ENCODE assay signal across 8 mouse cellular contexts in genomic region chr2:38931851-38932667, GRCm38 (mm10). TPM values are rescaled to one million over a fixed set of nuclear protein-coding genes. Genes with fewer than 3 reads are reported as not detected.
DNase-seq lines count a peak whose midpoint lies in the region; ATAC-seq and TF ChIP-seq lines count a peak whose summit lies in the region.

TSS of gene Olfml2a (plus strand) at chr2:38931978.

- TF ChIP-seq CTCF in brain, embryonic 14.5 days (IDR thresholded peaks at IDR 0.05; ENCODE audit: borderline replicate concordance, extremely low read depth, insufficient read depth, insufficient read length) = peak; percentile 51
- peak; percentile 71 for TF ChIP-seq CTCF in liver, postnatal 0 days (IDR thresholded peaks at IDR 0.05; ENCODE audit: low read depth)
- peak; percentile 57; the same call in 1 of the 2 replicates for TF ChIP-seq CTCF in testis, adult 2 months (IDR thresholded peaks at IDR 0.05; ENCODE audit: control insufficient read depth, insufficient read depth, insufficient replicate concordance, low read depth, low read length)

- 7% methylated on average over 31 of the region's 32 CpGs for WGBS in heart, embryonic 16.5 days
- 8% methylated on average over 31 of the region's 32 CpGs for WGBS in liver, postnatal 0 days (ENCODE audit: insufficient replicate concordance)
- WGBS in neural tube, embryonic 13.5 days = 7% methylated on average over 32 of the region's 32 CpGs

- no peak for TF ChIP-seq EP300 in liver, postnatal 0 days (IDR thresholded peaks at IDR 0.05; ENCODE audit: low read depth)

- no peak for TF ChIP-seq POLR2A in brain, embryonic 14.5 days (IDR thresholded peaks at IDR 0.05; ENCODE audit: borderline replicate concordance, extremely low read depth, insufficient read depth, insufficient read length, poor library complexity, severe bottlenecking)
- no peak for TF ChIP-seq POLR2A in testis, adult 2 months (IDR thresholded peaks at IDR 0.05; ENCODE audit: control insufficient read depth, low read depth, low read length)

- ATAC-seq in erythroid progenitor cell, adult 5-6 weeks (replicated peaks; ENCODE audit: low FRiP score, poor library complexity, severe bottlenecking) = peak; percentile 40
- peak; percentile 65 for ATAC-seq in heart, embryonic 16.5 days (replicated peaks; ENCODE audit: extremely low read depth, insufficient read depth, low FRiP score)
- ATAC-seq in liver, postnatal 0 days = peak; percentile 64
- peak; percentile 55 for ATAC-seq in neural tube, embryonic 13.5 days (ENCODE audit: low read depth)

- no peak within 1 kb of the TSS for H3K27ac ChIP-seq in heart, embryonic 16.5 days (ENCODE audit: low read length)
- no peak within 1 kb of the TSS for H3K27ac ChIP-seq in liver, postnatal 0 days (ENCODE audit: low read depth)
- H3K27ac ChIP-seq in neural tube, embryonic 13.5 days (replicated peaks) = 0 out of 2 replicates have a peak within 1 kb of the TSS, but pooled peaks have one; percentile 5
- H3K27ac ChIP-seq in testis, adult 2 months (ENCODE audit: control insufficient read depth, insufficient read depth, low read depth, low read length) = no peak within 1 kb of the TSS

- H3K27me3 ChIP-seq in heart, embryonic 16.5 days (ENCODE audit: control insufficient read depth, insufficient read depth, low read length) = peaks cover 2% of the 10 kb centered on the region; the same call in 1 of the 2 replicates
- peaks cover 13% of the 10 kb centered on the region; the same call in 1 of the 2 replicates for H3K27me3 ChIP-seq in liver, postnatal 0 days (ENCODE audit: insufficient read depth, low read length)
- no peaks in the 10 kb centered on the region for H3K27me3 ChIP-seq in neural tube, embryonic 13.5 days
- no peaks in the 10 kb centered on the region for H3K27me3 ChIP-seq in testis, adult 2 months (ENCODE audit: control insufficient read depth, insufficient read depth, low read length)

- H3K4me2 ChIP-seq in heart, embryonic 16.5 days (ENCODE audit: low read depth, low read length) = peak within 1 kb of the TSS; percentile 91
- peak within 1 kb of the TSS; percentile 81 for H3K4me2 ChIP-seq in liver, postnatal 0 days (ENCODE audit: low read depth, low read length)
- H3K4me2 ChIP-seq in neural tube, embryonic 13.5 days = peak within 1 kb of the TSS; percentile 80

- peak within 1 kb of the TSS; percentile 72 for H3K9ac ChIP-seq in heart, embryonic 16.5 days (ENCODE audit: low read length)
- H3K9ac ChIP-seq in liver, postnatal 0 days (replicated peaks) = peak within 1 kb of the TSS; percentile 22; the same call in 1 of the 2 replicates
- peak within 1 kb of the TSS; percentile 70 for H3K9ac ChIP-seq in neural tube, embryonic 13.5 days

- H3K4me1 ChIP-seq in heart, embryonic 16.5 days (ENCODE audit: control insufficient read depth, insufficient read depth, low read length) = peaks cover 27% of the 10 kb centered on the region
- H3K4me1 ChIP-seq in liver, postnatal 0 days (ENCODE audit: insufficient read depth) = peaks cover 11% of the 10 kb centered on the region
- H3K4me1 ChIP-seq in neural tube, embryonic 13.5 days (replicated peaks) = peaks cover 27% of the 10 kb centered on the region
- H3K4me1 ChIP-seq in testis, adult 2 months (ENCODE audit: control insufficient read depth, insufficient read depth, low read length) = peaks cover 15% of the 10 kb centered on the region

- no peaks in the 10 kb centered on the region for H3K36me3 ChIP-seq in heart, embryonic 16.5 days (ENCODE audit: control insufficient read depth, insufficient read depth)
- H3K36me3 ChIP-seq in liver, postnatal 0 days (replicated peaks; ENCODE audit: insufficient read depth, low read length) = no peaks in the 10 kb centered on the region
- H3K36me3 ChIP-seq in neural tube, embryonic 13.5 days = no peaks in the 10 kb centered on the region
- H3K36me3 ChIP-seq in testis, adult 2 months (ENCODE audit: control insufficient read depth, insufficient read depth, low read length) = no peaks in the 10 kb centered on the region

- peak within 1 kb of the TSS; percentile 53 for H3K4me3 ChIP-seq in heart, embryonic 16.5 days (ENCODE audit: low read length)
- peak within 1 kb of the TSS; percentile 51 for H3K4me3 ChIP-seq in liver, postnatal 0 days (ENCODE audit: low read depth, low read length)
- peak within 1 kb of the TSS; percentile 45 for H3K4me3 ChIP-seq in neural tube, embryonic 13.5 days
- H3K4me3 ChIP-seq in testis, adult 2 months (ENCODE audit: control insufficient read depth, low read depth, low read length) = peak within 1 kb of the TSS; percentile 83

- no peaks in the 10 kb centered on the region for H3K9me3 ChIP-seq in heart, embryonic 16.5 days (replicated peaks; ENCODE audit: control insufficient read depth, low read length)
- H3K9me3 ChIP-seq in liver, postnatal 0 days (ENCODE audit: low read length) = no peaks in the 10 kb centered on the region
- no peaks in the 10 kb centered on the region for H3K9me3 ChIP-seq in neural tube, embryonic 13.5 days

- peak; percentile 79 for DNase-seq in CD4-positive, CD25-positive, alpha-beta regulatory T cell, adult 2 months (ENCODE audit: low read depth, low spot score)
- peak; percentile 74 for DNase-seq in brain, embryonic 14.5 days (ENCODE audit: low read depth)
- DNase-seq in kidney, postnatal 10 days = peak; percentile 82
- peak; percentile 79 for DNase-seq in liver, postnatal 0 days

RNA-seq across cellular contexts. Expression of gene Olfml2a, which starts in this region (rescaled TPM):
- polyA plus RNA-seq in brain, embryonic 14.5 days (2012; rRNA removed) = 2.0 and 5.6 TPM in 2 replicates
- 1.8 TPM in 1 of 2 replicates, not detected in the other for total RNA-seq in erythroid progenitor cell, adult 5-6 weeks (2015; ENCODE audit: low replicate concordance)
- total RNA-seq in erythroid progenitor cell, adult 5-6 weeks (2017; ENCODE audit: low replicate concordance) = not detected in 2 replicates
- 6.7 and 8.1 TPM in 2 replicates for polyA plus RNA-seq in heart, embryonic 16.5 days (2015; fragmentation: Nextera tagmentation; extraction: Ambion mirVana)
- polyA plus RNA-seq in liver, postnatal 0 days (2015; fragmentation: Nextera tagmentation; extraction: Ambion mirVana) = 0.06 and 0.12 TPM in 2 replicates
- 10.3 and 14.6 TPM in 2 replicates for polyA plus RNA-seq in neural tube, embryonic 13.5 days (2015; fragmentation: Nextera tagmentation; extraction: Ambion mirVana)
- 1.3 and 1.6 TPM in 2 replicates for polyA plus RNA-seq in testis, adult 2 months (2012; rRNA removed)

Comparison
In these comparisons a context has a peak if more than half of its experiments do, and no peak if none do; other contexts are left out.
1. Peak in DNase-seq, ATAC-seq, H3K4me3 ChIP-seq, H3K9ac ChIP-seq and H3K4me2 ChIP-seq in liver, postnatal 0 days; RNA of the gene not detected or under 1 TPM.
2. H3K9ac ChIP-seq: peak in every context shown above with its lines; median percentile 72 in heart, embryonic 16.5 days; 70 in neural tube, embryonic 13.5 days; 22 in liver, postnatal 0 days.